Mouse (Mus musculus) cortical plate, adult 2 months (tissue): ENCODE results near the gene Spi1. TPM values are rescaled to one million over a fixed set of nuclear protein-coding genes. Genes with fewer than 3 reads are reported as not detected.

Source experiments
- H3K27ac ChIP-seq: fragments of 200-500 bp; 2 replicates; pipeline ENCODE4 v1.5.1; 2012; ENCODE audit warnings: low read length, control low read depth, inconsistent platforms; ENCODE audit not compliant: insufficient read depth
- H3K4me1 ChIP-seq: fragments of 200-500 bp; 2 replicates; pipeline ENCODE4 v1.6.1; 2011; ENCODE audit warnings: low read length; ENCODE audit not compliant: control insufficient read depth, insufficient read depth
- H3K4me3 ChIP-seq: fragments of 200-500 bp; 2 replicates; pipeline ENCODE4 v1.5.1; 2011; ENCODE audit warnings: mild to moderate bottlenecking, low read length, control low read depth; ENCODE audit not compliant: insufficient read depth
- CTCF ChIP-seq: fragments of 200-500 bp; IDR thresholded peaks from 2 replicates; pipeline ENCODE4 v1.5.1; 2011; ENCODE audit warnings: mild to moderate bottlenecking, control low read depth, low read length; ENCODE audit not compliant: insufficient read depth; ENCODE audit errors: extremely low read depth
- POLR2A ChIP-seq: fragments of 200-500 bp; IDR thresholded peaks from 2 replicates; pipeline ENCODE4 v1.6.1; 2011; ENCODE audit warnings: mild to moderate bottlenecking, low read length, control low read depth; ENCODE audit not compliant: insufficient read depth; ENCODE audit errors: extremely low read depth
- polyA plus RNA-seq: library from polyadenylated mRNA; depleted of rRNA; stranded (reverse); fragments of >200 nt; gene quantifications from 2 replicates; pipeline ENCODE4 v1.2.3, GENCODE M21; 2012; rRNA removed

Spi1 gene
- polyA plus RNA-seq, 1 experiment, result 9.3 TPM

- Histone ChIP-seq H3K27ac (no peak overlapping the region), H3K4me1 (no peaks in the 10 kb centered on the region), H3K4me3 (no peak overlapping the region)
- TF ChIP-seq CTCF, result no peak
- TF ChIP-seq POLR2A, result no peak
Observed at GRCm38 (mm10) chr2:91162952-91163351, 80.8 kb downstream of the Spi1 start.

- TF ChIP-seq POLR2A (no peak), CTCF (no peak)
- H3K4me1 ChIP-seq, result no peaks in the 10 kb centered on the region
- no peak overlapping the region for H3K27ac ChIP-seq
- H3K4me3 ChIP-seq, result no peak overlapping the region
Observed at GRCm38 (mm10) chr2:91163532-91163931, 81.3 kb downstream of the Spi1 start.

- no peak overlapping the region for H3K4me3 ChIP-seq
- no peaks in the 10 kb centered on the region for H3K4me1 ChIP-seq
- no peak overlapping the region for H3K27ac ChIP-seq
- no peak for TF ChIP-seq POLR2A
- TF ChIP-seq CTCF, result no peak
Observed at GRCm38 (mm10) chr2:91164991-91165390, 82.8 kb downstream of the Spi1 start.

Other genes with a start within 250 kb of the Spi1 start
- gene Mtch2, start 235.2 kb upstream of the Spi1 start, polyA plus RNA-seq, result 135 and 140 TPM in 2 replicates
- gene C1qtnf4, start 196.5 kb upstream of the Spi1 start, polyA plus RNA-seq, result 363 and 369 TPM in 2 replicates
- 25.3 and 28.1 TPM in 2 replicates for gene Kbtbd4, start 177.7 kb upstream of the Spi1 start, polyA plus RNA-seq
- 222 and 229 TPM in 2 replicates for gene Ndufs3, start 177.6 kb upstream of the Spi1 start, polyA plus RNA-seq
- 102 and 107 TPM in 2 replicates for gene Celf1, start 142.0 kb upstream of the Spi1 start, polyA plus RNA-seq
- gene Rapsn, start 46.8 kb upstream of the Spi1 start, polyA plus RNA-seq, result 0.61 and 1.9 TPM in 2 replicates
- gene Psmc3, start 28.4 kb upstream of the Spi1 start, polyA plus RNA-seq, result 202 and 205 TPM in 2 replicates
- 51.3 and 54.7 TPM in 2 replicates for gene Slc39a13, start 12.0 kb upstream of the Spi1 start, polyA plus RNA-seq
- 0.89 and 0.98 TPM in 2 replicates for gene Mybpc3, start 35.8 kb downstream of the Spi1 start, polyA plus RNA-seq
- gene Madd, start 101.4 kb downstream of the Spi1 start, polyA plus RNA-seq, result 152 and 178 TPM in 2 replicates
- gene Nr1h3, start 120.4 kb downstream of the Spi1 start, polyA plus RNA-seq, result 8.2 and 8.3 TPM in 2 replicates
- 34.2 and 35.3 TPM in 2 replicates for gene Acp2, start 120.5 kb downstream of the Spi1 start, polyA plus RNA-seq
- 37.4 and 41.3 TPM in 2 replicates for gene Ddb2, start 154.6 kb downstream of the Spi1 start, polyA plus RNA-seq
- gene Pacsin3, start 173.6 kb downstream of the Spi1 start, polyA plus RNA-seq, result 90.4 and 100 TPM in 2 replicates
- 32.7 and 34.9 TPM in 2 replicates for gene Arfgap2, start 182.6 kb downstream of the Spi1 start, polyA plus RNA-seq